Mouse (Mus musculus): ENCODE results near the gene Col8a2.

The Col8a2 gene

DNA sequence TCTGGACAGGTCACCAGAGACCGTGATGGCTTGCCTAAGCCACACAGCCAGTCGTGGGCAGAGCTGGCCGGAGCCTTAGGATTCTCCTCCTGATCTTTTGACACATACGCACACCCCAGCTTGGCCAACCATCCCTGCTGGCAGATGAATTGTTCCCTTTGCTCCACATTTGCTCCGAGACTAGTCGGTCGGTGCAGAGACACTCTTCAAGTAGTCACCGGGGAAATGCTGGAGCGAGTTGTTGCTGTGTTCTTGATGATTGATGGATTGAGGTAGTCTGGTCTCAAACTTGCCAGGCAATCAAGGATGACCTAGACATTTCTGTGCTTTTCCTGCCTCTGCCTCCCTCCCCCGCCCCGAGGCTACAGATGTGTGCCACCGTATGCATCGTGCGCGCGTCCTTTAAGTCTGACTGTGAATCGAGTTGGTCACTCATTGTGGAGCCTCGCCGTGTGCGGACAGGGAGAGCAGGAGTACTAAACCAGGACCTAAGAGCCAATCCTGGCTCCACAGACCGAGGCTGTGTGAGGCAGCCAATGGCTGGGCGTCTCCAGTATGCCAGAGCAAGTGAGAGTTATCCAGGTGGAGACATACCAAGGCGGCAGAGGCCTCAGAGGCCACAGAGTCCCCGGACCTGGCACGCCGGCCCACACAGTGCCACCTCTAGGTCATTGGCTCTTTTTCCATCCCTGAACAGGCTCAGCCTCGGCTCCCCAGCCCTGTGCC is 15.2 kb downstream of the Col8a2 start:
- DNase-seq, result no peak

- no peak for DNase-seq
These were observed 17.3 kb downstream of the Col8a2 start for GRCm38 (mm10) chr4:126303877-126304276.

- DNase-seq, result no peak
These were observed 18.8 kb downstream of the Col8a2 start for GRCm38 (mm10) chr4:126305428-126305827.

DNA sequence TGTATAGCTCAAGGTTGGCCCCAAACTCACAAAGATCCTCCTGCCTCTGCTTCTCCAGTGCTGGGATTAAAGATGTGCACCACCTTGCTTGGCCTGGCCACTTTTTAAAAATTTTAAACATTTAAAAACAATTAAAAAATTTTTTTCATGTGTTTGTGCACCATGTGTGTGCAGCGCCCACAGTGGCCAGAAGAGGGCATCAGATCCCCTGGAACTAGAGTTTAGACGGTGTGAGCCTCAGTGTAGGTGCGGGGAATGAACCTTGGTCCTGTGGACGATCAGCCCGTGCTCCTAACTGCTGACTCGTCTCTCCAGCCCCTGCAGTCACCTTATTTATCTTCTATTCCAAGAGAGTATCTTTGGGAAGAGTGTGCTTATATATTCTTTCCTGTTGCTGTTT is 19.5 kb downstream of the Col8a2 start:
- no peak for DNase-seq

DNA sequence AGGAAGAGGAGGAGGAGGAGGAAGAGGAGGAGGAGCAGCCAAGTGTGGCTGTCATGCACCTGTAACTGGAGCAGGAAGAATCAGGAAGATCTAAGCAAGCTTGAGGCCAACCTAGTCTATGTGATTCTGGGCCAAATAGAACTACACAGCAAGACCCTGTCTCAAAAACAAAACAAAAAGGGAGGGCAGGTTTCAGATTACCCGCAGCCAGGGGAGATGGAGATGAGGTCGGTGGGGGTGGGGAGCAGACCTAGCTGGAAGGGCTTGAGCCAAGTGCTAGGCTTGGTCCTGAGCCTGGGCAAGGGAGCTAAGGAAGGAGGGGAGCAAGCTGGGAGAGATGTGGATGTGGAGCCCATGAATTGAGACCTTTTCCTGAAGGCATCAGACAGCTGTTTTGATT is 20.2 kb downstream of the Col8a2 start:
- no peak for DNase-seq

DNA sequence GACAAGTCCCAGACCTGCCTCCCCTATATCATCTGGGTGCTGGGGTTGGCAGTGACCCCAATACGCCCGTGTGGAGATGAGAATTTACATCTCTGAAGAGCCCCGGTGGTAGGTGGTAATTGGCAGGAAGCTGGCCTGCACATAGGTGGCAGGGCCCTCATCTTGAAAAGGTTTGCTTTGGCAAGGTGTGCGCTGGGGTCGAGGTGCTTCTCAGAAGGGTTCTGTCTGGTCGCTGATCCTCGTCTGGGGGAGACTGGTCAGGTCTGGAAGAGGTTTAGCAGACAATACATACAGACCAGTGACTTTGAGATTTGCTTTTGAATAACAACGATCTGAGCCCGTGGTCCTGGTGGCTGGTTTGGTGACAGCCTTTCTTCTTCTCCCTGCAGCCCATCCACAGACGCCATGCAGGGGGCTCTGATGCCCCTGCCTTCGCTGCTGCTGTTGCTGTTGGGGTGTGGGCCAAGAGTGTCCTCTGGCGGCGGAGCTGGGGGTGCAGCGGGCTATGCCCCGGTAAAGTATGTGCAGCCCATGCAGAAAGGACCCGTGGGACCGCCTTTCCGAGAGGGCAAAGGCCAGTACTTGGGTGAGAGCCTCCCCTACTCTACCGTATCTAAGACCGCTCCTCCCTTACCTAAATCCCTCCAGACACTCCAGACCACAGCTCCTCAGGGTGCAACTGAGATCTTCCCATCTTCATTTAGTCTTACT is 22.8 kb downstream of the Col8a2 start:
- peak in 1 of 2 experiments; percentile 24 for DNase-seq

GRCm38 (mm10) chr4:126309922-126310309 is 23.3 kb downstream of the Col8a2 start:
- peak; percentile 61 to 84 for DNase-seq

DNA sequence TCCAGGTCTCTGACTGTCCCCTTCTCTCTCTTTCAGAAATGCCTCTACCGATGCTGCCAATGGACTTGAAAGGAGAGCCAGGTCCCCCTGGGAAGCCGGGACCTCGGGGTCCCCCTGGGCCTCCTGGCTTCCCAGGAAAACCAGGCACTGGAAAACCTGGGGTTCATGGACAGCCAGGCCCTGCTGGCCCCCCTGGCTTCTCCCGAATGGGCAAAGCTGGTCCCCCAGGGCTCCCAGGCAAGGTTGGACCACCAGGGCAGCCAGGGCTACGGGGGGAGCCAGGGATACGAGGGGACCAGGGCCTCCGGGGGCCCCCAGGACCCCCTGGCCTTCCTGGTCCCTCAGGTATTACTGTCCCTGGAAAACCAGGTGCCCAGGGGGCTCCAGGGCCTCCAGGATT is 23.8 kb downstream of the Col8a2 start:
- no peak for DNase-seq

GRCm38 (mm10) chr4:126311566-126312200 is 25.1 kb downstream of the Col8a2 start:
- DNase-seq, result no peak

DNA sequence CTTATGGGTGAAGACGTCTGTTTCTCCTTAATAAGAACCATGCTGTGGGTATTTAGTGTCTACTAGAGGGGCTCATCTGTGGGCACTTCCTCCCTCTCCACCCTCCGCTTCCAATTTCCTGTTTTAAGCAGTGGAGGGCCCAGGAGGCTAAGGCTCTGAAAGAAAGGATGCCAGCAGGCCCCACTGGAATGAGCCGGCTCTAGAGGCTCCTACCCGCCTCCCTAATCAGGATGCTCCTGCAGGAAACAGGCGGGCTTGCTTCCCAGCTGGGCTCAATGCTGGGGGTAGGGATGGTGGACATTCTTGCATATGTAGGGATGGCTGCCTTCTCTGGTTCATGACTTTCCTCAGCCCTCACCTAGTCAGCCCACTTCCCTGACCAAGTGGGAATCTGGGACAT is 26.6 kb downstream of the Col8a2 start:
- no peak for DNase-seq

- no peak for DNase-seq
These were observed 27.8 kb downstream of the Col8a2 start for GRCm38 (mm10) chr4:126314393-126314792.

DNA sequence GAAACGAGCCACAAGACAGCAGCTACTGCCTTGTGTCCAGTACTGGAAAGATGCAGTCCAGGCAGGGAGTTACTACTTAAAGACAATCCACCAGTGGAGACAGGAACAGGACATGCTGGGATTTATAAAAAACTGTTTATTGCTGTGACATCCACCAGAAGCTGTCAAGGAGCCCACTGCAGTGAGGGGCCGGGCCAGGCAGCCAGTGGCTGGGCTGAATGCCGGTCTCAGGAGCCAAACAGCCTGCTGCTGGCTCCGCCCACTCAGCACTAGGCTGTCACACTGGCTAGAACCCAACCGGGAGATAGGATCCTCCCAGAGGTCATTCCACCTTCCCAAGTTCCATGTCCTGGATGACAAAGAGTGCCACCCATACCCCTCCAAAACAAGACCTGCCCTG is 29.3 kb downstream of the Col8a2 start:
- no peak for DNase-seq

- no peak for DNase-seq
These were observed 29.9 kb downstream of the Col8a2 start for GRCm38 (mm10) chr4:126316443-126317040.

GRCm38 (mm10) chr4:126319806-126320205 is 33.2 kb downstream of the Col8a2 start:
- no peak for DNase-seq

DNA sequence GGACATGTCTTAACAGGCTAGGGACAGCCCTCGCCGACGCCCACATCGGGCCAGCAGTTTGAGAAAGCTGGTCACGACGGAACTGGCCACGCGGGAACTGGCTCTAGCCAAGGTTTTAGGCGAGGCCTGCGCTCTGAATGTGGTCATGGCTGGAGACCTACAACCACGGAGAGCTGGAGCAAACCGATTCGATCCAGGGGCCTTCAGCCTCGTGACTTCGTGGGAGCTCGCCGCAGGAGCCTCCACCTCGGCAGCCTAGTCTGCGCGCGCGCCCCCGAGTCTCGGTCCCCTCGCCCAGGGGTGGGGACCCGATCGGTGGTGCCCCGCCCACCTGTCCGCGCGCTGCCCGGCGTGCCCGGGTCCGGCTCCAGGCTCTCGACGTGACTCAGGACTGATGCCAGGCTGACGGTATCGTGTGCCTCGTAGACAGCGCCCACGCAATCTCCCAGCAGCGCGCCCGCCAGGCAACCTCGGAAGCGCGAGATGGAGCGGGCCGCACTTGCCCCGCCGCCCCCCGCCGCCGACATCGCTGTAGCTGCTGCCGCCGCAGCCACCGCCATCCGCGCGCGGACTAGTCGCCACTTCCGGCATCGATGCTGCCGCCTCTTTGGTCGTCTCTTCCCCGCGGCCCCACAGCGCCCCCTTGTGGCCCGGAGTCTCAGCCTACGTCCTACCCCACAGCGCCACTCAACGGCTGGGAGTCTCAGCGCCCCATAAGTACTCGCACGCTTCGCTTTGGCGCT is 34.7 kb downstream of the Col8a2 start, which contains the start of gene Adprhl2:
Gene Adprhl2, minus strand, starts transcription at position 593 of the 743 bp plus-strand sequence.
- DNase-seq, result peak; percentile 95 to 100

- no peak for DNase-seq
These were observed 35.4 kb downstream of the Col8a2 start for GRCm38 (mm10) chr4:126321854-126322511.

GRCm38 (mm10) chr4:126322646-126323045 is 36.1 kb downstream of the Col8a2 start:
- DNase-seq, result no peak

DNA sequence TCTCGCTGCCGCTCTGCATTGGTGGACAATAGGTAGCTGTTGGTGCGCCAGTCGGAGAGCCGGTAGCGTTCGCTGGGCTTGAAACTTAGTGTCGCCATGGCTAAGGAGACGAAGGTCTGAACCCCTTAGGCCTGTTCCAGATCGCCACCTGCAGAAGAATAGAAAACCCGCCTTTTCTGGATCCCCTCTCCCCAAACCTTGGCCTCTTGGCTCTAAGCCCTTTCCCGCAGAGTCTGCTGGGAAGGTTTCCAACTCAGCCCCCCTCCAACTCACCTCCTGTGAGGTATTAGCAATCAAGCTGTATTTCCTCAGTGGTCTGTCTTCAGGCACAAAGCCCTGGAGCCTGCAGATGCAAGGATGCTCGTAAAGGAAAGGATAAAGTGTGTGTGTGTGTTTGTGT is 38.3 kb downstream of the Col8a2 start:
- DNase-seq, result no peak

GRCm38 (mm10) chr4:126325281-126325861 is 38.8 kb downstream of the Col8a2 start, which contains the start of gene Tekt2:
Gene Tekt2 (minus strand): TSS chr4:126325688.
- DNase-seq, result no peak

- DNase-seq, result no peak
These were observed 39.4 kb downstream of the Col8a2 start for GRCm38 (mm10) chr4:126326036-126326435.

- DNase-seq, result no peak
These were observed 43.7 kb downstream of the Col8a2 start for GRCm38 (mm10) chr4:126330295-126330694.

- DNase-seq, result no peak
These were observed 45.2 kb downstream of the Col8a2 start for GRCm38 (mm10) chr4:126331751-126332150.
